Mouse (Mus musculus) Patski (cell line): ENCODE results near the gene P4ha2. TPM values are rescaled to one million over a fixed set of nuclear protein-coding genes. Genes with fewer than 3 reads are reported as not detected.

Source experiments
- ATAC-seq: fragments of 100-300 bp; one replicate; pipeline ENCODE4 v1.8.0; 2021
- CTCF ChIA-PET: fragments of 350-600 bp; sonication (Branson Sonifier 250); formaldehyde crosslinking; loops from one replicate; lab custom pipeline; 2022; ENCODE audit warnings: inconsistent platforms; lab: Charles Lee
- POLR2A ChIA-PET: fragments of 350-600 bp; sonication (Branson Sonifier 250); formaldehyde crosslinking; loops from one replicate; lab custom pipeline; 2022; ENCODE audit warnings: antibody characterized with exemption, inconsistent platforms; lab: Charles Lee
- DNase-seq: peaks from one replicate; pipeline ENCODE4 v3.0.0-alpha.2; 2011; ENCODE audit warnings: low read depth, low spot score
- H3K27me3 ChIP-seq: fragments of 371-371 bp; one replicate; pipeline ENCODE4 v1.5.1; 2021
- CTCF ChIP-seq: fragments of 100-300 bp; IDR thresholded peaks from one replicate; pipeline ENCODE4 v1.5.1; 2021
- in situ Hi-C: fragments of 300-500 bp; cut with MboI; formaldehyde crosslinking; loops from 3 replicates; pipeline ENCODE4 v1.11.1; 2018; ENCODE audit warnings: low pct_unique_long_range_greater_than_20kb, mixed read lengths
- polyA plus RNA-seq: library from polyadenylated mRNA; unstranded; gene quantifications from one replicate; pipeline ENCODE4 v1.2.3, GENCODE M21; 2021

The P4ha2 gene
- polyA plus RNA-seq, 1 experiment from 2014 or later, result 66.8 TPM

DNA sequence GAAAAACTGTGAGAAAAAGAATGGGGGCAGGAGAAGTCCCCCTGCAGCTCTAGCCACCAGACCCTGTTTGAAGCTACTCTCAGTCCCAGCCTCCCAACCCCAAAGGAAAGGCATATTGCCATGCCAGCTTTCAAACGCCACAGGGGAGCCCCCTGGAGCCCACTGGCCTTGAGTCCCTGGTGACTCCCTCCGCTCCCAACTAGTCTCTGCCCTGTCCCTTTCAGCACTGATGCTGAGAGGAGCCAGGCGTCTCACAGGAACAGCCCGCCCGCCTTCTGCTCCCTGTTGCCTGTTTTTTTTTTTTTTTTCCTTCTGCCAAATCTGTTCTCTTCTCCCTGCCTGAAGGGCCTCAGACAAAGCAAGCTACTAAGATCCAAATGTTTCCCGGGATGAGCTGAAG, 41.3 kb upstream of the P4ha2 start:
- CTCF ChIA-PET, result interaction anchor here (0.7 to 10.1 kb wide), 6 partner anchors 17 to 199 kb away, joined by 3 to 103 read pairs (median 6); no protein-coding TSS in a partner anchor

DNA sequence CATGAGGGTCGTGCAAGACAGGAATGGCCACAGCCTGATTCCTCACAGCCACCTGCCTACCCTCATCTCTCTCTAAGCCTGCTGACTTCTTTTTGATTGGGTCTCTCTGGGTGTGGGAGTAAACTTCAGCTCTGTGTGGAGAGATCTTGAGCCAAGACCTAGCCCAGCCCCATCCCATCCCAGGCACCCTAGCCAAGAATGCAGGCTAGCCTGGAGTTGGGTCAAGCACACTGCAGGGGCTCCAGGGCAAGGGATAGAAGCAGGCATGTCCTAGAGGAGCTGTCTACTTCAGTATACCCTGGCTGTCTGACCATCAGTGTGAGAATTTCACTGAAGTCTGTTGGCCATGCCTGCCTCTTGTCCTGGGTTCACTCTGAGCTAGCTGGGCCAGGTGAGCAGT, 40.4 kb upstream of the P4ha2 start:
- no peak for TF ChIP-seq CTCF
- no peaks in the 10 kb centered on the region for H3K27me3 ChIP-seq
- ATAC-seq, result no peak
- DNase-seq, result no peak
- ChIA-PET POLR2A (interaction anchor here (1.2 kb wide), 1 partner anchor 58 kb away, joined by 4 read pairs; no protein-coding TSS in a partner anchor), CTCF (interaction anchor here (1.2 to 10.1 kb wide), 5 partner anchors 16 to 128 kb away, joined by 4 to 103 read pairs (median 7); no protein-coding TSS in a partner anchor)
- in situ Hi-C loops, result loop anchor here (5.0 kb wide), 2 partner anchors 57 to 127 kb away; no protein-coding TSS in a partner anchor

More for the DNA sequence above, 41.3 kb upstream of the P4ha2 start:
- in situ Hi-C loops, result loop anchor here (5.0 kb wide), 2 partner anchors 56 to 126 kb away; no protein-coding TSS in a partner anchor
- POLR2A ChIA-PET, result interaction anchor here (0.7 to 1.2 kb wide), 2 partner anchors 57 to 1726 kb away, joined by 4 to 6 read pairs; no protein-coding TSS in a partner anchor
- TF ChIP-seq CTCF, result no peak
- ATAC-seq (no peak), DNase-seq (no peak)
- no peaks in the 10 kb centered on the region for H3K27me3 ChIP-seq

- DNase-seq, result peak; percentile 96
- peak; percentile 71 for ATAC-seq
- ChIA-PET POLR2A (interaction anchor here (1.8 kb wide), 1 partner anchor 51 kb away, joined by 3 read pairs; no protein-coding TSS in a partner anchor), CTCF (interaction anchor here (1.2 to 10.1 kb wide), 4 partner anchors 30 to 129 kb away, joined by 4 to 103 read pairs (median 12); no protein-coding TSS in a partner anchor)
- in situ Hi-C loops, result loop anchor here (10.0 kb wide), 1 partner anchor 296 kb away; no protein-coding TSS in a partner anchor
- no peaks in the 10 kb centered on the region for H3K27me3 ChIP-seq
- no peak for TF ChIP-seq CTCF
These were observed 39.6 kb upstream of the P4ha2 start for GRCm38 (mm10) chr11:54060316-54060715.

- peak; percentile 68 for ATAC-seq
These were observed 37.7 kb upstream of the P4ha2 start for GRCm38 (mm10) chr11:54062086-54062752.

GRCm38 (mm10) chr11:54062753-54063471, 37.0 kb upstream of the P4ha2 start:
- no peaks in the 10 kb centered on the region for H3K27me3 ChIP-seq
- in situ Hi-C loops, result loop anchor here (10.0 kb wide), 1 partner anchor 298 kb away; no protein-coding TSS in a partner anchor
- DNase-seq (peak; percentile 64), ATAC-seq (no peak)
- ChIA-PET POLR2A (interaction anchor here (1.0 to 1.8 kb wide), 3 partner anchors 9 to 26 kb away, joined by 3 to 11 read pairs (median 6); no protein-coding TSS in a partner anchor), CTCF (interaction anchor here (1.1 to 2.8 kb wide), 6 partner anchors 9 to 60 kb away, joined by 4 to 16 read pairs (median 9); no protein-coding TSS in a partner anchor)
- no peak for TF ChIP-seq CTCF

More at GRCm38 (mm10) chr11:54062086-54062752, 37.7 kb upstream of the P4ha2 start:
- CTCF ChIA-PET, result interaction anchor here (1.1 to 2.8 kb wide), 5 partner anchors 8 to 60 kb away, joined by 4 to 16 read pairs (median 10); no protein-coding TSS in a partner anchor
- POLR2A ChIA-PET, result interaction anchor here (1.0 to 1.8 kb wide), 3 partner anchors 8 to 27 kb away, joined by 3 to 11 read pairs (median 6); no protein-coding TSS in a partner anchor
- no peak for TF ChIP-seq CTCF
- in situ Hi-C loops, result loop anchor here (10.0 kb wide), 1 partner anchor 297 kb away; no protein-coding TSS in a partner anchor
- no peaks in the 10 kb centered on the region for H3K27me3 ChIP-seq
- peak; percentile 94 for DNase-seq

DNA sequence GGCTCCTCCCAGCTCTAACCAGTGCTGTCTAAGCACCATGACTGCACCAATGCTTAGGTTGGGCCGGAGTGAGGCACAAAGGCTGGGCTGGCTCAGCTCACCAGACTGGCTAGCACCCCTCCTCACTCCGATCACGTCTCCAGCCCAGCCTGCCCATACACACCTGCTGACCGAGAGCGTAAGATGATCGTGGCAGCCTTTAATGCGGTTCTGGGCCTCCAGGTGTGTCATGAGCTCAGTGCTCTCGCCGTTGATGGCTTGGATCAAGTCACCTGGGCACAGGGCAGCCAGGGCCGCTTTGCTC, 36.5 kb upstream of the P4ha2 start:
- POLR2A ChIA-PET, result interaction anchor here (1.8 kb wide), 1 partner anchor 12 kb away, joined by 11 read pairs; no protein-coding TSS in a partner anchor
- TF ChIP-seq CTCF, result no peak
- no peaks in the 10 kb centered on the region for H3K27me3 ChIP-seq
- DNase-seq, result no peak
- in situ Hi-C loops, result loop anchor here (10.0 kb wide), 1 partner anchor 299 kb away; no protein-coding TSS in a partner anchor
- CTCF ChIA-PET, result interaction anchor here (1.2 to 2.8 kb wide), 5 partner anchors 9 to 61 kb away, joined by 4 to 16 read pairs (median 10); no protein-coding TSS in a partner anchor
- no peak for ATAC-seq

- CTCF ChIA-PET, result no interaction called here
- H3K27me3 ChIP-seq, result no peaks in the 10 kb centered on the region
- no peak for DNase-seq
- in situ Hi-C loops, result loop anchor here (10.0 kb wide), 1 partner anchor 300 kb away; no protein-coding TSS in a partner anchor
- no peak for TF ChIP-seq CTCF
- POLR2A ChIA-PET, result no interaction called here
- ATAC-seq, result no peak
These were observed 35.4 kb upstream of the P4ha2 start for GRCm38 (mm10) chr11:54064412-54064978.

- no peaks in the 10 kb centered on the region for H3K27me3 ChIP-seq
- in situ Hi-C loops, result loop anchor here (10.0 kb wide), 1 partner anchor 301 kb away; no protein-coding TSS in a partner anchor
- no peak for TF ChIP-seq CTCF
- ChIA-PET POLR2A (interaction anchor here (0.7 to 0.8 kb wide), 2 partner anchors 60 to 257 kb away, joined by 3 read pairs; no protein-coding TSS in a partner anchor), CTCF (interaction anchor here (0.8 to 1.1 kb wide), 2 partner anchors 9 to 24 kb away, joined by 3 read pairs; no protein-coding TSS in a partner anchor)
- DNase-seq, result no peak
- ATAC-seq, result no peak
These were observed 34.6 kb upstream of the P4ha2 start for GRCm38 (mm10) chr11:54065106-54065914.

GRCm38 (mm10) chr11:54065915-54066178, 34.0 kb upstream of the P4ha2 start:
- ChIA-PET POLR2A (interaction anchor here (0.7 kb wide), 1 partner anchor 258 kb away, joined by 3 read pairs; no protein-coding TSS in a partner anchor), CTCF (interaction anchor here (0.8 to 1.1 kb wide), 2 partner anchors 8 to 23 kb away, joined by 3 read pairs; no protein-coding TSS in a partner anchor)
- DNase-seq (no peak), ATAC-seq (no peak)
- H3K27me3 ChIP-seq, result no peaks in the 10 kb centered on the region
- TF ChIP-seq CTCF, result no peak
- in situ Hi-C loops, result loop anchor here (10.0 kb wide), 1 partner anchor 301 kb away; no protein-coding TSS in a partner anchor
